Mouse (Mus musculus) T-helper 1 cell (primary cell): Measurements from ENCODE around the gene Gtdc1.

ENCODE experiments used
- in situ Hi-C: fragments of 300-600 bp; cut with MboI, MseI; formaldehyde crosslinking; loops from one replicate; pipeline ENCODE4 v1.15.1; 2025; ENCODE audit warnings: high pct_unique_total_duplicates

Gtdc1 gene

DNA sequence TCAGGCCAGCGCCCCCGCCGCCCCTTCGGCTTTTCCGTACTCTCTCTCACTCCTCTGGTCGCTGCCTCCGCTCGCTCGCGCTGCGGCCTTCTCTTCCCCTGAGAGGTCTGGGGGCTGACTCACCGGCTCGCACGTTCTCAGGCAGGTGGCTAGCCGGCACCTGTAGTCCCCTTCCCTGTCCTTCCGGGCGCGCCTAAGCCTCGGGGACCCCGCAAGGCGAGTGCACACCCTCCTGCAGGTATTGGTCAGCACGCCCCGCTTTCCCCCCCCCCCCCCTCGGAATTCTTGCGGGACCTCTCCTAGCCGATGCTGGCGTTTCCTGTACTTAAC is at the start of gene Gtdc1:
Gtdc1 (minus strand) TSS at position 176 of the 330 bp plus-strand sequence.
- in situ Hi-C loops = no loop called here

DNA sequence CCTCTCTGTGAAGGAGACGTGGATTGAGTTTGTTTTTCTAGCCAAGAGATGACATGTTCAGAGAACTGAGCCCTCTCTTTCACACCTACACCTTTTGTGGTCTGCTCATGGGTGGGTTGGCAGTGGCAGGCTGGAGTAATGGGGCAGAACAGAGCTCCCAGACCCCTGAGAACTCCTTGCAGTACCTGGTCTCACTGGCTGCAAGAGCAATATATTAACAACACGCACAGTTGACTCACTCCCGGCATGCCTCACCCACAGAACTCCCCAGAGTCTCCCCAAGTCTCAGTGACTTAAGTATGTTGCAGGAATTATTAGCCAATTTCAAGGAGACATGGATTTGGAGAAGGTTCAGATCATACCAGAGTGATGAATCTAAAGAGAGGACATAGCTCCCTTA is 49.6 kb upstream of the Gtdc1 start:
- in situ Hi-C loops = no loop called here

GRCm38 (mm10) chr2:44976484-44976883 is 49.0 kb upstream of the Gtdc1 start:
- in situ Hi-C loops = no loop called here

DNA sequence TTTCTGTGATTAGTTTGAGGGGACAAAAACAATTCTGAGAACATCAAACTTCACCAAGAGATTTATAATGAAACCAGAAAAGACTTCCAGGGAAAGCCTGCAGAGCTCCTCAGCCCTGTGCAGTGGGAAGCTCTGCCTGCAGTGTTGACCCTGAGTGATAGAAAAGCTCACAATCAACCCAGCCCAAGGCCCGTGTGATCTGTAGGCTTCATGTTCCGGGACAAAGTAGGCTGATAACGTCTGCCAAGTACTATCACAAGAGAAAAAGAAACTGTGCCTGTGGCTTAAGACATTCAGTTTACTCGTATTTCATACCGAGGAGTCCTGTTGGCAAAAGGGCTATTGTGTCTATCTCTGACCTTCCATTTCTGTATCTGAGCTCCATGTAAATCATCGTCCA is 46.4 kb upstream of the Gtdc1 start:
- in situ Hi-C loops = no loop called here

GRCm38 (mm10) chr2:44970087-44970646 is 42.7 kb upstream of the Gtdc1 start:
- in situ Hi-C loops = no loop called here

- in situ Hi-C loops = no loop called here
Observed at GRCm38 (mm10) chr2:44969640-44970039, 42.2 kb upstream of the Gtdc1 start.

DNA sequence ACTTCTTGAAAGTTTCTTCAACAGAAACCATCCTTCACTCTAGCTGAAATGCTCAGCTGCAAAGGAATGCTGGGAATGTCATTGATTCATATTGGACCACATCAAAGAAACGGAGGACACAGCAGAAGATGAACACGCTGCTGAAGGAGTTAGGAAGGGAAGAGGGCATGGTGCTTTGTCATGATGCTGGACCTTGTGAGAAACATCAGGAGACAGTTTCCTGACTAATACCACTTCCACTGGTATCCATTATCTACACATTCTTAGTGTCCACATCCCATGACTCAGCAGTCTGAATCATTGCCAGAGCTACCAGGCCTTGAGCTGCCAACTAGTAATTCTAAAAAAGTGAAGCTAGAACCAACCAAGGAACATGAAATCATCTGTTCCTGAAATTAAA is 41.8 kb upstream of the Gtdc1 start:
- in situ Hi-C loops = no loop called here

DNA sequence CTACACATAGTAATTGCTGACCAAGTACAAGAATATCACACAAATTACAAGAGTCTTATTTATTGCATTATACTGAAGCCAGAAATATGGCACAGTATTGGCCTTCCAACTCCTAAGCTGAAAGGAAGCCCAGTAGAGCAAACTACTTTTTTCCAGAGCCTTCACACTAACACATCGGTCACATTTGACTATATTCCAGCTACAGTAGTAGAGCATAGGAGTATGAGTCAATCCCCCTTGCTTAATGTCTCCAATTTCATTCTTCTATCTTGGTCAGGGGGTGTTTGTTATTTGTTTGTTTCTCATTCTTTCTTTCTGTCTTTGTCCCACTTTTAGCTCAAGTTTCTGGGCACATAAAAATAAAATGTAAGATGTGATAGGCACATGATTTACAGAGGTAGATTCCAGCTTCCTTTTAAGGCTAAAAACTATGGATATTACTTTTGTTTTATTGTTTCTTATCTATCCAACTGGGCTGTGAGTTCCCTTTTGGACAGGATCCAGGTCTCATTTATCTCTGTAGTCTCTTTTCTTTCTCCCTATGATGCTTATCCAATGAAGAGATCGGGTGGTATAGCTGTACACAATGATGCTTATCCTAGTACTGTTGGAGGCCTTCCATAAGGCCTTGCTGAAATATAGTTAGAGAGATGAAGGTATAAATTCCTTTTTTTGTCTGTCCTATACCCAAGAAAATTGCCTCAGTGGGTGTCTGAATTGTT is 38.5 kb upstream of the Gtdc1 start:
- in situ Hi-C loops = no loop called here

- in situ Hi-C loops = no loop called here
Observed at GRCm38 (mm10) chr2:44962620-44963019, 35.2 kb upstream of the Gtdc1 start.

- in situ Hi-C loops = no loop called here
Observed at GRCm38 (mm10) chr2:44961192-44961591, 33.7 kb upstream of the Gtdc1 start.

GRCm38 (mm10) chr2:44960561-44960960 is 33.1 kb upstream of the Gtdc1 start:
- in situ Hi-C loops = no loop called here

DNA sequence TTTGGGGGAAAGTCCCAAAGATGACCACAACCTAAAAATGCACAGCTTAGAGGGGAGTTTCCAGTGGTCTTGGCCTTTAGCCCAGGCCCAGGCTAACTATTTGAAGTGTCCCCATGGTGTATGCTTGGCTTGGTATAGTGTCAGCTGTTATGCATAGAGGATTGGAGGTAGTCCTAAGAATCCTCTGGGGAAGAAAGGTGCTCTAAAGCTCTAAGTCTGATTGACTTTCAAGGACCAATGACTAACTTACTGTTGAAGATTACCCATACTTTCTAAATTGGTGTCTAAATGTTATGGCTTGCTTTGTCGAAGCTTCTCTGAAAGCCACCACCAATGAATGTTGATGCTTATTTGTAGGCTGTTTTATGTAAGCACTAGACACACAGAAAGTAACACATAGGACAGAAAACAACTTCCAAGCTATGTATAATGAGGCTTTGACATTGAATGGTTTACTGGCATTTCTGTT is 29.9 kb upstream of the Gtdc1 start:
- in situ Hi-C loops = no loop called here

- in situ Hi-C loops = no loop called here
Observed at GRCm38 (mm10) chr2:44956232-44956631, 28.8 kb upstream of the Gtdc1 start.

- in situ Hi-C loops = no loop called here
Observed at GRCm38 (mm10) chr2:44955506-44955905, 28.0 kb upstream of the Gtdc1 start.

DNA sequence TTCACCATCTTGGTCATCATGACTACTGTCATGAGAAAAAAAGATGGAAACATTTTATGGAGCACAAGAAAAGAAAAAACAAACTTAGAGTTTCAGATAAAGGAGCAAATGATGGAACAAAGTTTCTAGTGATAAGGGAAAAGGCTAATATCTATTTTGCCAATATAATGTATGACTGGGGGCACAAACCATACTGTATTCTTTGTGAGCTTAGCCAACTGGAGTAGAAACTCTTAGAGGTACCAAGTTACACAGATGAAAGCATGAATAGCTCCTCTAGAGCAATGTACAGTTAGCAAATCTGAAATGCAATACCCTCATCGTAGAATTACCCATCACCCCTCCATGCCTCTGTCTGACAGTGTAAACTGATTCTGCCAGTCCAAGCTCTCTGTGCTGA is 26.7 kb upstream of the Gtdc1 start:
- in situ Hi-C loops = no loop called here

- in situ Hi-C loops = no loop called here
Observed at GRCm38 (mm10) chr2:44952830-44953422, 25.5 kb upstream of the Gtdc1 start.

DNA sequence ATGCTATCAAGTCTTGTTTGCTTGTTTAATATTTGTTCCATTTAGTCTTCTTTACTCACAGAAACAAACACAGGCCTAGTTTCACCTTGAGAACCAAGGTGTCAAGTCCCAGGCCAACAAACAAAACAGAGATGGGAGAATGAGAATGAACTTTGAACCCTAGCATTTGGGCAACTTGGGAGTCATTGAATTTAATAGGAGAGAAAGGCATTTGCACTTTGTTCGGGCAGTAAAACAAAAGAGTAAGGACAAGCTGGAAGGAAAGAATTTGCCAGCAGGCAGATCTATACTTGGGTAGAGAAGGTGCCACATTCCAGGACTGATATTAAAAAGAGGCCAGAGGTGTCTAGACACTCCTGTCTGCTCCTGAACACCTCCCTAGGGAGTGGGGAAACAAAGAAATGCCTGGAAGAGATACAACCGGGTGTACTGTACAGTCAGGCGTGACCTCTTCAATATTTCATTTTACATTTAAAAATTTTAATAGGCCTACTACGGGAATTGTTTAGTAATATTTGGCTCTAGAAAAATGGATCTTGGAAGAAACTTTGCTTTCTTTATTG is 24.3 kb upstream of the Gtdc1 start:
- in situ Hi-C loops = no loop called here

DNA sequence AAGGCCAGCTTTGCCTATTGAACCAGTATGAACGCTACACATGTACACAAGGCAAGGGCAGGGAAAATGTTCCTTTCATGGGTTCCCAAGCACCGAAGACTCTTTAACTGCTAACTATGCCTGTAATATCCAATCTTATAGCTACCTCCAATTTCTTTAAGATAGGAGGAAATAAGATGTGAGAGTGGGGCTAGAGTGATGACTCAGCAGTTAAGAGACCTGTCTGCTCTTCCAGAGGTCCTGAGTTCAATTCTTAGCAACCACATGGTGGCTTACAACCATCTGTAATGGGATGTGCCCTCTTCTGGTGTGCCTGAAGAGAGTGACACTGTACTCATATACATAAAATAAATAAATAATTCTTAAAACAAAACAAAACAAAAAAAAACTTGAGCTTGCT is 17.2 kb upstream of the Gtdc1 start:
- in situ Hi-C loops = no loop called here

- in situ Hi-C loops = no loop called here
Observed at GRCm38 (mm10) chr2:44930951-44931350, 3.5 kb upstream of the Gtdc1 start.

DNA sequence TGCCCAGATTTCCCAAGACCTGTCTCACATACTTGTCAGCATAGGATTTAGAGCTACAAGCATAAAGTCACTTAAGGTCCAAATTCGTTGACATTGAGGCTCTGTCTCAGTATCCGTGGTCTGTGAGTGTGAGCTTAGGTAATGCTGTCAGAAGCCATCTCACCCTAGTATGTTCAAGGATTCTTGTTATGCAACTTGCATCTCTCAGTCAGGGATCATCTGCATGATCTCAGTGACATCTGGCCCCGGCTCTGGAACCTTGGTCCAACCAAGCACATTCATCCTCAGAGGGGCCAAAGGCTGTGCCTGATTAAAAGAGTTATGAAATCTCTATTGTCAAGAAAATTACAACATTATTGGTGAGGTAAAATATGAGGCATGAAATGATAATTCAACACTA is 1.2 kb upstream of the Gtdc1 start:
- in situ Hi-C loops = no loop called here

- in situ Hi-C loops = no loop called here
Observed at GRCm38 (mm10) chr2:44926683-44927481, 575 bp downstream of the Gtdc1 start.

DNA sequence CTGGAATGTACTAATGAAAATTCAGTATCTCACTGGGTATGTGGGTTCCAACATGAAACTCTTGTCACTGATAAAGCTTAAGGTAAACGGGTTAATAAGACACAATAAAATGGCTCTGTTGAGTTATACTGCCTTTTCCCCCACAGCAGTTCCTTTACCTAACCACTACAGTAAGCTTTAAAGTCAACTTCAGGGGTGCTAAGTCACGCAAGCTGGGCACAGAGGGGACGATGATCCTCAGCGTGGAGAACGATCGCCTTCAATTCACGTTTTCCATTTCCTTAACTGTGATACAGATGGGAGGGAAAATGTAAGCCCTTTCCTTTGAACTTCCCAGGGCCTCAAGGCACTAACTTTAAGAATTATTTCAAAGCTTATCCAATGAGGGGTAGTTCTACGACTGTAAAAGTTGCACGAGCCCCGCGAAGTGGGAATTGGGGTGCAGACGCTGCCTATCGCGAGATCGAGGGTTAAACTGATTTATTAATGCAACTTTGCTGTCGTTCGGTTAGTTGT is 1.2 kb downstream of the Gtdc1 start:
- in situ Hi-C loops = no loop called here
